Mouse (Mus musculus): ENCODE measurements around the gene Trim38.

Gene Trim38

GRCm38 (mm10) chr13:23761871-23762821 is 7.6 kb upstream of the Trim38 start, which contains the start of gene Hist1h3a:
TSS of gene Hist1h3a (minus strand) at chr13:23762386.
- peak; percentile 87 for DNase-seq

DNA sequence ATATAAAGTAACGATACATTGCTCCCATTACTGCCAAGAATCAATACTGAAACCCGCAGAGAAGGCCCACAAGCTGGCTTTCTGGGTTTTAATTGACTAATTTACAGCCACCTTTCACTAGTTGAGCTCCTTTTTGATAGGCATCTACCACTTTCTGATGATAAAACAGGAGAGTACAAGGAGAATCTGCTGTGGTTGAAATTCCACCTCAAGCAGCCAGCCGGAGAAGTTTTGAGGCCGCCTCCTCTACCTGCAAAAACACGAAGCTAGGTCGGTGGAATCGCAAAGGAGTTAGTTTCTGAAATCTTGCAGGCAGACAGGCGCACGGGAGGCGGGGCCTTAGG is 6.5 kb upstream of the Trim38 start:
- DNase-seq = no peak

DNA sequence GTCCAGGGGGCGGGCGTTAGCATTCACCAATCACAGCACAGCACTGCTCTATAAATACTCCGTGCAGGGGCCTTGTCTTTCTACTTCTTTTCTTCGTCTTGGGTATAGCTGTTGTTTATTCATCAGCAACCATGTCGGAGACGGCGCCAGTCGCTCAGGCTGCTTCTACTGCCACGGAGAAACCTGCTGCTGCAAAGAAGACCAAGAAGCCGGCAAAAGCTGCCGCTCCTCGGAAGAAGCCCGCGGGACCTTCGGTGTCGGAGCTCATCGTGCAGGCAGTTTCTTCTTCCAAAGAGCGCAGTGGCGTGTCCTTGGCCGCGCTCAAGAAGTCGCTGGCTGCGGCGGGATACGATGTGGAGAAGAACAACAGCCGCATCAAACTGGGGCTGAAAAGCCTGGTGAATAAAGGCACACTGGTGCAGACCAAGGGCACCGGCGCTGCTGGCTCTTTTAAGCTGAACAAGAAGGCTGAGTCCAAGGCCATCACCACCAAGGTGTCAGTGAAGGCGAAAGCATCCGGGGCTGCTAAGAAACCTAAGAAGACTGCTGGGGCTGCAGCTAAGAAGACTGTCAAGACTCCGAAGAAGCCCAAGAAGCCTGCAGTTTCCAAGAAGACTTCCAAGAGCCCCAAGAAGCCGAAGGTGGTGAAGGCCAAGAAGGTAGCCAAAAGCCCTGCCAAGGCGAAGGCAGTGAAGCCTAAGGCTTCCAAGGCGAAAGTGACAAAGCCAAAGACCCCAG is 6.0 kb upstream of the Trim38 start, which contains the start of gene Hist1h1a:
Gene Hist1h1a, plus strand, starts transcription at position 81 of the 738 bp plus-strand sequence.
- peak; percentile 96 for DNase-seq

DNA sequence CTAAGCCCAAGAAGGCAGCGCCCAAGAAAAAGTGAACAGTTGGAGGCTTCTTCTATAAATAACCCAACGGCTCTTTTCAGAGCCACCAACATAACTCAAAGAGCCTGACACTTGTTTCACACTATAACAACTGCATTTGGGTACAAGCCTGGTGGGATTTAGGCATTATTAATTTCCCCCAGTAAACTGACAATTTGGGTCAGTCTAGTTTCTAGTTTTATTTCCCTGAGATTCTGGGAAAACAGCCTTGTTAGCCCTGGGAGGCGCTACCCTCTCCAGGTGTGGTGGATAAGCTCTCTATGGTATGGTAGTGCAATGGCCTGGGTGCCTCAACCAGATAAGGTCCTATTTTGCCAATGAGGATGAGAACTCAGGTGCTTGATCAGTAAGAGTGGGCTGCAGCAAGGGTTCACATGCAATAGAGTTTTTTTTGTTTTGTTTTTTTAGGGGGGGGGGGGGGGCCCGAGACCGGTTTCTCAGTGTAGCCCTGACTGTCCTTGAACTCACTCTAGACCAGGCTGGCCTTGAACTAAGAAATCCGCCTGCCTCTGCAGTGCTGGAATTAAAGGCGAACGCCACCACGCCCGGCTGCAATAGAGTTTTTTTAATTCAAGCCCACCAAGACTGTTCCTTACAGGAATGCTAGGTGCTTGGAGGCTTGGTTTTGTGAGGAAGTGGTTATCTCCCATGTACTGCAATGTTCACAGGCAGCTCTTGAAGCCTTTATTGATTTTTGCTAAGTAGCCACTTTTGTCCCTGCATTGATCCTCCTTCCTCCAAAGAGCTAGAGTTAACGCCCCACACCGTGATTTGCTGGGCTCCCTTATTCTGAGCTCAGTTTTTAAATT is 5.2 kb upstream of the Trim38 start:
- DNase-seq = peak; percentile 37

GRCm38 (mm10) chr13:23765172-23765513 is 4.6 kb upstream of the Trim38 start:
- no peak for DNase-seq

DNA sequence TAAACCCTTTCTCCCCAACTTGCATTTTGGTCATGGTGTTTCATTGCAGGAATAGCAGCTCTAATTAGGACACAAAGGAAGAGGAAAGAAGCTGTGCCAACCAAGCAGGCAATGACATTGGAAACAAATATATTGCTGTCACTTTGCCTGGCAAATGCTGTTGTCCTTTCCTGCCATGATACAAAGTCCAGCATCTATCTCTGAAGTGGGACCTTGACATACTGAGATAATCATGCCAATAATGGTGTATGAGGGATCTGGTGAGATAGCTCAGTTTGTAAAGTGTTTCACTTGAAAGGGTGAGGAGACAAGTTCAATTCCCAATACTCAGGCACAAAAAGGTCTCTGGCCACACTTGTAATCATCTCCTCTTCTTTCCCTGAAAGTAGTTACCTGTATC is 2.9 kb upstream of the Trim38 start:
- no peak for DNase-seq

DNA sequence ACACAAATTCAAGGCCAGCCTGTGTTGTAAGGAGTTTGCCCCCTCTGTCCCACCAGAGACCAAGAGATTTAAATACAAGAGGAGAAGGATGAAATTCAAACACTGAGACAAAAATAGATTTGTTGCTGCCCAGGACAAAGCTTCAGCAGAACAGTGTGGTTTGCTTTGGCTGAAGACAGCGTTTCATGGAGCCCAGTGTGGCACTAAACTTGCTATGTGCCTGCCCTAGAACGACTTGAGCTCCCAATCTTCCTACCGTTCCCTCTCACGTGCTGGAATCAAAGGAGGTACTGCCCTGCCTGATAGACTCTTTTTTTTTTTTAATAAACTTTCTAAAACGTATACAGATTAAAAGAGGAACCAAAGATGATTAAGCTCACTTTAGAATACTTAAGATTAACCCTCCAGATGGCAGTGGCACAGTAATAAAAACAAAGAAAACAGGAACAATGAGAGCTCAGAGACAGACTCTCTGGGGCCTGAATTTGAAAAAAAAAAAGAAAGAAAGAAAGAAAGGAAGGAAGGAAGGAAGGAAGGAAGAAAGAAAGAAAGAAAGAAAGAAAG is 797 bp upstream of the Trim38 start:
- DNase-seq = no peak

DNA sequence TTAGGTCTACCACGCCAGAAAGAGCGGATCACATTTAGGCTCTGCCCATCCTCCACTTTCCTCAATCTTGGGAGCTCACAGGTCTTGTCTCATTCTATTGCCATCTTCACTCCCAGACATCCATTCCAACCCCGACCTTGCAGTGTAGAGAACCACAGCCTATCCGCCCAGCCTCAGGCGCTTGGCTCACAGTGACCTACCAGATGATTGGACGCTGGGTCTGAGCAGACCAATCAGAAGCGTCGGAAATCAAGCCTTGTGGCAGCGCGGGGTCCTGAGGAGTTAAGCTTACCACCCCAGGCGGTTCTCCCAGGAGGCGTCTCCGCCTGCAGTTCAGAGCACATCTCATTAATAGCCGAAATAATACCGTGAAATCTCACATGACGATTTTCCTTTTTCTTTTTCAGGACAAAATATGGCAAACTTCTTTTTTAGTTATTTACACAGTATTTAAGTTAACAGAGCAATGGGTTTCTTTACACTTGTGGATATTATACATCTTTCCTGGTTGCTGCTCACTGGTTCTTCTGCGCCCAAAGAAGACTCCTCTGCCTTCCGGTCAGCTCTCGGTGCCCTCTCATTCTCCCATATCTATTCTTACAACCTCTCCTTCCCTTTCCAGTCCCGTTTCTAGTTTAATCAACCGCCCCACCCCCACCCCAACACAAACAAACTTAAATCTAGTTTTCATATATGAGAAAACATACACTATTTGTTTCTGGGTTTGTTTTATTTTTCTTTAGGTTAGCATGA is 3.0 kb downstream of the Trim38 start:
- peak; percentile 85 for DNase-seq

- DNase-seq = no peak
These were observed 8.6 kb downstream of the Trim38 start for GRCm38 (mm10) chr13:23778339-23778738.

DNA sequence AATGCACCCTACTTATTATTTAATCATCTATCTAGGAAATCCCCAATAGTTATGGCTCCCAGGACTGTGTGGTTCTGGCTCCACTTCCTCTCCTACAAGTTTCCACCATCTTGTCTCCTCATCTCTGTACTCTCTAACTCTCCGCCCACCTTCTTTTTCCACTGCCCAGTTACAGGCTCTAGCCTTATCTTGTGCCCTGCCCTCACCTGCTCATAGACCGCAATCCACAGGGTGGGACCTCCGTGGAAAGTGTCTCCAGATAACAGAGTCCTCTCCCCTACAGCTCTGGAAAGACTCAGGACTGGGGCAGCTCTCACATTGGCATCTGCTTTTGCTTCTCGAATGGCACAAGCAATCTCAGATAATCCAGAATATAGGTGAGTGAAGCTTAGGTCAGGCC is 9.3 kb downstream of the Trim38 start:
- DNase-seq = no peak

- DNase-seq = peak; percentile 82
These were observed 22.8 kb downstream of the Trim38 start for GRCm38 (mm10) chr13:23792520-23792919.

- no peak for DNase-seq
These were observed 29.7 kb downstream of the Trim38 start for GRCm38 (mm10) chr13:23799405-23799804.

DNA sequence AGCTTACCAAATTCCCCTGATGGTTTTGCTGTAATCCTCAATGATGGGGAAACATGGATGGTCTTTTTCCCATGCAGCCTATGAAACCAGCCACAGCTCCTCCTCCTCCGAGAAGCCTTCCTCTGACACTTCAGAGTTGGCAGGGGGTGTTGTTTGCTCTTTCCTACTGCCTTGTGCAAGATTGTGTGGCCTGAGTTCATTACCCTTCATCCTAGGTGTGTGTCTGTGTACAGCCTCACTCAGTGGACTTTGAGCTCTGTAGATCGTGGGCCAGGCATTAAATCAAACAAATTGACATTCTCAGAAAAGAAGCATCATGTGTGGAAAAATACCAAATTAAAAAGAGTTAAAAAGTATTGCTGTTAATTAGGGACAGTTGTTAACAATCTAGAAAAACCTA is 34.8 kb downstream of the Trim38 start:
- DNase-seq = no peak

DNA sequence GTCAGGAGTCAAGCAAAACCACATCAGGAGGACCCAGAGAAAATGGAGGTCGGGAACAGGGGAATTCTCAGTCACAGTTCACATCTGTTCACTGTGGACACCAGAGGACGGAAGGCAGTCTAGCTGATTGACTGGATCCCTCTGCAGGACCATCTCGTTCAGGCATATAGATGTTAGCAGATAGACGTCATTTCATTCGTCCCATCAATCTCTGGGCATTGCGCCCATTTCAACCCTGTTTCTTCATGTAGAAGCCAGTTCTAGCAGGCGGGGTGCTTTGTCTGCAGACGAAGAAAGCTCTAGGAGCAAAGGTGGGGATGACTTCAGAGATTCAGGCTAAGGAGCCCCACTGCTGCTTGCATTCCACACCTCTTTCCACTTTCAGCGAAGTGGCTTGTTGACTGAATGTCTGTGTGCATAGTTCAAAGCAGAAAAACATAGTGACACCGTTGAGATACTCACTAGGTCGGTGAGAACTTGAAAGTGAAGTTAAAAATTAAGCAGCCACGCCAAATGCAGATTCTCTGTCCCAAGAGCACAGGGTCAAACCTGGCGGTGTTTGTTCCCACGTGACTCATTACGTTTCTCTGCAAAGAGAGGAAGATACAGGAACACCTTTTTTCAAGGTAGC is 36.8 kb downstream of the Trim38 start, which contains the start of gene Slc17a2:
Gene Slc17a2, plus strand, starts transcription at position 572 of the 631 bp plus-strand sequence.
- no peak for DNase-seq

GRCm38 (mm10) chr13:23816148-23816547 is 46.4 kb downstream of the Trim38 start:
- no peak for DNase-seq

DNA sequence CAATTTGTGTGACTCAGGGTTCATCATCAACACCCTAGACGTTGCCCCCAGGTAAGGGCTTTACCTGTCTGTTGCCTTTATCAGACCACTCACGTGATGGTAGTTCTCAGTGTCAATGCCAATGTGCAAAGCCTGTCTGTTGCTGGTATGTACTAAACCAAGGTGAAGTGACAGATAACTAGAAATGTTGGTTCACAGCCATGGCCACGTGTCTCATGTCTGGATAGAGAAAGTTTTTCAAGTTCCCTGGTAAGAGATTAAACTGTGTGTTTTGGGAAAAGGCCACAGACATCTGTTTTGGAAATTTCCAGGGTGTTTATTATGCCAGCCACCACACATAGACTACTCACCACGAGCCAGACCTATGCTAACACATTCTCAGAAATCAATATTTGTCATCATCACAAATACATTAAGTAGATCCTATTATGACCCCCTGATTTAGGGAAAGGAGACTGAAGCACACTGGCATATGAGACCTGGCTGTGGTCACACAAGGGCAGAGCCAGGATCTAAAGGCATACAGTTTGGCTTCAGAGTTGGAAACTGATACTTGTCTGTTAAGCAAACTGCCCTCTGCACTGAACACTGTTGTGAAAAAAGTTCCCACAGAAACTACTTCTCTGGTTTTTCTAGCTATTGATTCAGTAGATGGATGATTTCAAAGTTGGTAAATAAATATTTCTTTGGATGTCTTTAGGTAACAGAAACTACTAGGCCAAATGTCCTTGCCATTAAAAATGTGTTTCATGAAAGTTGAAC is 50.6 kb downstream of the Trim38 start:
- DNase-seq = no peak

GRCm38 (mm10) chr13:23822213-23822612 is 52.5 kb downstream of the Trim38 start:
- DNase-seq = no peak

GRCm38 (mm10) chr13:23826606-23827005 is 56.9 kb downstream of the Trim38 start:
- no peak for DNase-seq

- peak; percentile 80 for DNase-seq
These were observed 63.3 kb downstream of the Trim38 start for GRCm38 (mm10) chr13:23833053-23833452.

GRCm38 (mm10) chr13:23834836-23835235 is 65.1 kb downstream of the Trim38 start:
- no peak for DNase-seq

DNA sequence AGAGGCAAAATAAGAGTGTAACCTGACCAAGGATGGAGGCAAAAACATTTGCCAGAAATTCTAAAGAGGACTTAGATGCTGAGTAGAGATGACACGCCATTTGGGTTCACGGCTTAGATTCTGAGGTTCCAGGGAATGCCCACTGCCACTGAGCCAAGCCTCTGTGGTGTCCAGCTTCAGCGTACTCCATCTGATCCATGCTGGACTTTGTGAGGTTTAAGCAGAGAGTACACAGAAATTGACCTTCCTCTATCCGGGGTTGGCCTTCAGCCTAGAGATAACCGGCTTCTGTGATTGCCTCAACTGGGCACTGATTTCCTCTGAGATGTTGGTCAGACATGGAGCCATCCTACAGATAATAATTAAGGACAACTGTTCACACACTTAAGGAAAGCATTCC is 66.9 kb downstream of the Trim38 start:
- DNase-seq = no peak

Data from embryo, embryonic 11 days (tissue).